Mouse (Mus musculus) olfactory bulb, adult 2 months (tissue): ENCODE results near the gene Dbnl.

Source experiments
- CTCF ChIP-seq: fragments of 200-500 bp; IDR thresholded peaks from 2 replicates; pipeline ENCODE4 v1.5.1; 2012; ENCODE audit warnings: low read depth, mild to moderate bottlenecking, low read length, moderate library complexity; ENCODE audit not compliant: insufficient read depth
- POLR2A ChIP-seq: fragments of 200-500 bp; IDR thresholded peaks from 2 replicates; pipeline ENCODE4 v1.6.1; 2012; ENCODE audit warnings: mild to moderate bottlenecking, low read depth, low read length, moderate library complexity; ENCODE audit not compliant: insufficient read depth

DNA sequence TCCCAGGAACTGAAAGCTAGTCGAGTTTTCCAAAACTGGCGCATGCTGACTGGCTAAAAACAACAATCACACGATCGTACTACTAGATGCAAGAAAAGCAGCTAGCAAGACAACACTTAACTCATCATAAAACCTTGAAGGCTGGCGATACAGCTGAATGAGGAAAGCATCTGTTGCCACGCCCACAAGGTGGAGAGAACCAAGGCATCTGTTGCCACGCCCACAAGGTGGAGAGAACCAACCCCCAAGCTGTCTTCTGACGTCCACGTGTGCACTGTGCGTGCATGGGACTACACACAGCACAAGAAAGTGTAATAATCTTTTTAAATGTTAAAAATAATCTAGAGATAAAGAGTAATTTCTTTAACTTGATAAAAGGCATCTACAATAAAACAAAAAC is 25.1 kb downstream of the Dbnl start:
- no peak for TF ChIP-seq CTCF
- TF ChIP-seq POLR2A: no peak
